Mouse (Mus musculus) heart, adult 11 months (tissue): ENCODE results near the gene Olfr221.

Experiments used
- DNase-seq: peaks from one replicate; pipeline ENCODE4 v3.0.0; 2022

The Olfr221 gene

DNA sequence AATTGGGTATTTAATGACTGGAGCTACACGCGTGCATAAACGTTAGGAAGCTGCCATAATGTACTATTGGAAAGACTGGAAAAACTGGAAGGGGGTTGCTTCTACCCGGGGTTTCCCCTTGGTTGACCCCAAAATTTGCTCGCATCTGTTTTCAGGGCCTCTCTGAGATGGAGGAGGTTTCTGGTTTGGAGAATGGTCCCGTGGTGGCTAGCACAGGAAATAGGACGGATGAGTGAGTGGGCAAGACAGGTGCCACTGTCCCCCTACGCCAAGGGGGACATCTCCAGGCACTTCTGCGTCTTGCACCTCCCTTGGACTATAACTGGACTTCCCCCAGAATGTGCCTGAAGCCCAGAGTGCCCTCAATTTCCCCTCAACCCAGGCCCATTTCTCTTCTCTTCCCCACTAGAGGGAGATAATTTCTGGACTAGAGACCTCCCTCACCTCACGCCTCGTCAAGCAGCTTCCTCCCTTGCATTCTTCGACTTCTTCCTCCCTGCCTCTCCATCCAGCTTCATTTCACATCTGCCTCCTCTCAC is 23.1 kb downstream of the Olfr221 start:
- no peak for DNase-seq

DNA sequence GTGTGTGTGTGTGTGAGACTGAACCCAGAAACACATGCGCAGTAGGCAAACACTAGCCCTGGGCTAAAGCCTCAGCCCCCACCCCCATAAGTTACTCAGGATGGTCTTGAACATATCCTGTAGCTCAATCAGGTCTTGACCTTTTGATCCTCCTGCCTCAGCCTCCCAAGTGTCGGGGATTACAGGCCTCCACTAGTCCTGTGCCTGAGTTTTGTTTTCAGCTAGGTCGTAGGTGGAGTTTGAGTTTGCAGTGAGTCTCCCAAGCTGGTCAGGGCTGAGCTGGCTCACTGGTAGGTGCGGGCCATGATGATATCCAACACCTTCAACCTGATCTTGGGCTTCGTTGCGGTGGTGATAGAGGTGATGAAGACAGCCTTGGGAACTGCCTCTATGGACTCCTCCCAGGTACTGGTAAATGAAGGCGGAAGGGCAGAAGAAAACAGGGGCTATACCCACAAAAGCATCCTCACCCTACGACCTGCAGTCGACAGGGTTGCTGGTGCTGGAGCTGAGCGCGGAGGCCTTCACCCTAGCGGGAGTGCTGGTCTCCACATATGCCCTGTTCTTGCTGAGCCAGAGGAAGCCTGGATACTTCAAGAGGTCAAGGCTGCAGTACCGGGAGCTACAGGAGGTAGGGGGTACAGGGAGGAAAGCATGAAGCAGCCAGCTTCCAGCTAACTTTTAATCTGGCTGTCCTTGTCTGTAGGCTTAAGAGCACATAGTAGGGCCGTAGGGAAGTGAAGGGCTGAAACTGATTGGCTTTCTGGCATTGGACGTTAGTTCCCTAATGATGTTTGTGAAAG is 23.8 kb downstream of the Olfr221 start:
- peak; percentile 95 for DNase-seq

DNA sequence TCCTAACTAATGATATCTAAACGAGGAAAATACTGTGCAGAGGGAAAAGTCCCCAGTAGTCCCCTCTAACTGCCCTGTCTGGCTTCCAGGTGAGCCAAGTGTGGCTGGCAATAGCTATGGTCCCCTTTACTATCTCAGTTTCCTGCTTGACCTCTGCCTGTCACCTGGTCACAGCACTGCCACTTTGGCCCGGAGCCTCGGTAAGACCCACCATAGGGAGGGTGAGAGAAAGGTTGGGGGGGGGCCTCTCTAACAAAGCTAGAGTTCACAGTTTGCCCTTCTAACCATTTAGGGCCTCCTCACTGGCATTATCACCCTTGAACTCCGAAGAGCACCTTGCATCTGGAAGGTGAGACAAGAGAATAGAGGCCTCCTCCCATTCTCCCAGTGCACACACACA is 24.6 kb downstream of the Olfr221 start:
- peak; percentile 87 for DNase-seq

DNA sequence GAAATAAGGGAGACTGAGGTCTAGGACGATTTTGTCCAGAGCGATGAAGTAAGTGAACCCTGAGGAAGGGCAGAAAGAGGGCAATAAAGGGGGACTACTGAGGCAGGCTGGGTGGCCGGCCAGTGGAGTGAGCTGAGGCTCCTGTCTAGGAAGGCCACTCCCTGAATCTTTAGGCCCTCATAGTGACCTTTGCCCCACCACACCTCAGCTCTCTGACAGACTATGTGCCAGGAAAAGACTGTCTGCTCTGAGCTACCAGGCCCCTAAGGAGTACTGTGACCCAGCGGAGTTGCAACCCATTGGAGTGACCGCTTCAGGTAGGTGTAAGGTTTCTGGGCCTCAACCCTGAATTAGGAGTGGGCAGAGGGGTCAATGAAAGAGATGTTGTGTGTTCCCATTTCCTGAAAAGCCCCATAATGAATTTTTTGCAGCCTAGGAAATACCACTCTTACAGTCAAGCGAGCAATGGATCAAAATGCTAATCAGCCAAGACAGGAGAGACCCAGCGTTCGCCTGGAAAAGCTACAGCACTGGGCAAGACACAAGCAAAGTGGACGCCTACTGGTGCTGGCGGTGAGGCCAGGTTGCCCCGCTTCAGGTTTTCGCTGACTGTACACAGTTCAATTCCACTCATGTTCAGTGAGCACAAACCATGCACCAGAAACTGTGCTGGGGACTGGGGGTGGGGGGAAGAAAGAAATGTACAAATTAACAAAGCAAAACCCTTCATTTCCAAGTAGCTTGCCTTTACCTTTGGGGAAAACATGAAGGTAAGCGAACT is 25.4 kb downstream of the Olfr221 start:
- peak; percentile 87 for DNase-seq

DNA sequence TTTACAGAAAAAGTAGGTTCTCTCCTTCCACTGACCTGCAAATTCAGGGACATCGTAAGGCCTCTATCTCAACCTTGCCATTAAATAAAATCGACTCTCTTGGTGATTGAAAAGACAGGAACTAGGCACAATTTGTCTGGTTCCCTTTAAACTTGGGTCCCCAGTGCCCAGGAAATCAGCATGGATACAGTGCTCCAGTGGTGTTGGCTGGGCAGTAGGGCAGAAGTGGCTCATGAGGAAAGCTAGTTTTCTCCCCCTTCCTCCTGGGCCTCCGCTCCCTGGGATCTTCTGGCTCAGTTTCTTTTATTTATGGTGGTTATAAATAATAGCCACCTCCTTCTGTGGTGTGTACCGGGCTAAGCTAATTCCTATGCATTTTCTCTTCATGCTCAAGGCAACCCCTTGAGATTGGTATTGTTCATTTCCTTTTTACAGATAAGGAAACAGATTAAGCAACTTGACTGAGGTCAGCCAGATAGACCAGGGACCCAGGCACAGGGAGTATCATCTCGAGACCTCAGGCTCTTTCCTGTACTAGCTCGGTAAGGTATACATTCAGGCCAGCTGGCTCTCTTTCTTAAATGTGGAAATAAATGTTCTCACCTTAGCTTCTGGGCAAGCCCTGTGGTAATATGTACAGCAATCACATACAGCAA is 26.7 kb downstream of the Olfr221 start, which contains the start of gene Tmem253:
TSS of gene Tmem253 (plus strand) at position 214 of the 656 bp plus-strand sequence.
- DNase-seq: no peak

DNA sequence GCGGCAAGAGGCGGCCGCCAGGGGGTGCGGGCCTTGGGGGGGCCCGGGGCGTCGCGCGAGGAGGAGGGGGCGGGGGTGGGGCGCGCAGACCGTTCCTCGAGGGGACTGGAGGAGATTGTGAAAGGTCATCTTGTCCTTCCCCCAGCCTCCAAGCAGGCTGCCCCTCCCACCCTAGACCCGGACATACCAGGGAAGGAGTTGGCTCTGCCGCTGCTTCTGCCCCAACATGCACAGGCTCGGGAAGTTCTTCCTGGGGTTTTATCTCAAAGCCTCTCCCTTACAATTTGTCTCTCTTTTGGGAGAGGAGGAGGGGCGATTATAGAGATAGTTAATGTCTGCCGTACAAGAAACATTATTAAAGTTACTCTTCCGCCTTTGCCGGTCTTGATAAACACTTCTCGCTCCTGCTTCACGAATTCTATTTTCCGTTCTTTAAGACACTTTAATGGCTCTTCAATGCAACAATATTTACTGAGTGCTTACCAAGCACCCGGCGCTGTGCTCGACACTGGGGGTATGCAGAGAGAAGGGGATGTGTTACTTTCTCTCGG is 27.4 kb downstream of the Olfr221 start:
- peak; percentile 98 for DNase-seq

DNA sequence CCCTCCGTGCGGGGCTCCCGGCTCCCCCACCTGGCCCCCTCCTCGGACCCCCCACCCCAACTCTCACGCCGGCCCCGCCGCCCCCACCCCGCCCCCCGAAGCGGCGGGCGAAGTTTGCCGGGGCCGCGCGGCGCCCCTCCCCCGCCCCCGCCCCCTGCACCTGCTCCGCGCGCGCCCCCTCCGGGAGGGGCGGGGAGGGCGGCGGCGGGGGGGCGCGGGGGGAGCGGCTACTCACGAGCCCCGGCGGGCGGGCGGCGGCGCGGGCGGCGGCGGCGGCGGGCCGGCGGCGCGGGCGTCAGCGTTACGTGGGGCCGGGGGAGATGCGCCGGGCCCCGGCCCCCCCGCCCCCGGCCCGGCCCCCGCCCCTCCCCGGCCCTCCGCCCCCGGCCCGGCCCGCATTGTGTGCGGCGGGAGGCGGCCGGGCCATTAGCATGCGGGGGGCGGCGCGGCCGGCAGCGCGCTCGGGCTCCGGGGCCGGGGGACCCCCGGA is 27.9 kb downstream of the Olfr221 start:
- DNase-seq: peak; percentile 86

DNA sequence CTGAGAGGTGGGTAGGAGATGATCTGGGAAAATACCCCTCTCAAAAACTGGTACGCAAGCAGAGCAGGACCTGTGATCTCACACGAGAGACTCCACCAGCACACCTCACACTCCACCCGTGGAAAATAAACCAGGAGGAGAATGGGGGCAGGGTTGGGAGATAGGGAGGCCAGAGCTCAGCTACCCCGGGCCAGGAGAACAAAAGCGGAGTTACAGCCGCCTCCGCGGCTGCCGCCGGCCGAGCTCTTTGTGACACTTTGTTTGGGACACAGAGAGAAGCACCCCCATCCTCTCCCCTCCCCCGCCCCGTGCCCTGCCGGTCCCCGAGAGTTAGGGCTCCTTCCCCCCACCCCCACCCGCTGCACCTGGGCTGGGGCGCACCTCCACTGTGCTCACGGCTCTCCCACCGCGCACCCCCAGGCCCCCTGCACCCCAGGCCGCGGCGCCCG is 28.5 kb downstream of the Olfr221 start:
- DNase-seq: peak; percentile 96

DNA sequence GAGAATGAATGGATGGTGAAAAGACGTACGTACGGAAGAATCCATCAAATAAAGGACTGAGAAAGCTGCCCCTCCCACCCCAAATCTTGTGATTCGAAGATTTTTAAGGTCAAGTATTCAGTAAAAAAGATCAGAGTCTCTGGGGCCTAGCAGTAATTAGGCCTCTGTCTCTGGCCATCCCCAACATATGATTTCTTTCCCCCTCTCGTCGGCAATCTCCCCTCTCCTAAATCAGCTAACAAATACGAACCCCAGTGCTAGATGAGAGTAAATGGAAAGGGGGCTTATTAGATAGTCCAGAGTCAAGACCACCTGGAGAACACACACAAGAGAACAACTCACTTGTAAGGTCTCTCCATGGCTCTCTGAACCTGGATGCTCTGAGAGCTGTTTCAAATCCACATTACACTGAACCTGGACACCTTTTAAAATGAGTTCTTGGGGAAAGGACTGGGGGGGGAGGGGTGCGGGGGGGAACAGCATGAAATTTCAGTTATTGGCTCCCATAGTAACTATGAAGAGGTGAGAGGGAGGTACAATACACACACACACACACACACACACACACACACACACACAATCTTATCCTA is 29.1 kb downstream of the Olfr221 start:
- no peak for DNase-seq

DNA sequence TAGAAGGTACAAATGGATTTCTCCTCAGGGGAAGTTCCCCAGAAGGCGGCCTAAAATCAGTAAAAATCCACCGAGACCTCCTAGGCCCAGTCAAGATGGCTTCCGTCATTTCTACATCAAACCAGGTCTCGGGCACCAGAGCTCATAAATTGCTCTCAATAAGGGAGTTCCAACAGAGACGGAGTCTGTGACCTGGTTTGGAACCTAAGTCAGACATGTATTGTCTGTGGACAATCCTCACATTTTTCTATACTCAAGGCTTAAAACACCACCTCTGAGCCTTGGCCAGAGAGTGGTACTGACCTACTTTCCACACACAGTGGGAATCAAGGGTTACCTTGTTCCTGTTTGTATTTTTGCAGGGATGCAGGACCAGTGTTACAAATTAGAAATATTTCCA is 29.7 kb downstream of the Olfr221 start:
- DNase-seq: no peak

DNA sequence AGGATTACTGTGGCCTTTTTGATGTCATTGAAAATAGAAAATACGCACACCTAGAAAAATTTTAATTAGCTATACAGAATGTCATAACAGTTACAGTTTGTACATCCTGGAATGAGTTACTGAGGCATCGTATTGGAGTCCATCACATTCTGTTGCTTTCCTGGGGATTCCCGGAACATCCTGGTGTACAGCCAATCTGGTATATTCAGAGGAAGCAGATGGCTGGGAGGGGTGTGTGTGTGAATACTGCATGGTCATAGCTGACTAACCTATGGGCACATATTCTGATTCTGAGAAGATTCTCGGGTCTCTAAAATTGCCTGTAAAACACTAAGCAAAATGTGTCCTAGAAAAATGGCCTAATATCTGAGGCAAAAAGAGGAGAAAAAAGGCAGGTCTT is 30.2 kb downstream of the Olfr221 start:
- no peak for DNase-seq

DNA sequence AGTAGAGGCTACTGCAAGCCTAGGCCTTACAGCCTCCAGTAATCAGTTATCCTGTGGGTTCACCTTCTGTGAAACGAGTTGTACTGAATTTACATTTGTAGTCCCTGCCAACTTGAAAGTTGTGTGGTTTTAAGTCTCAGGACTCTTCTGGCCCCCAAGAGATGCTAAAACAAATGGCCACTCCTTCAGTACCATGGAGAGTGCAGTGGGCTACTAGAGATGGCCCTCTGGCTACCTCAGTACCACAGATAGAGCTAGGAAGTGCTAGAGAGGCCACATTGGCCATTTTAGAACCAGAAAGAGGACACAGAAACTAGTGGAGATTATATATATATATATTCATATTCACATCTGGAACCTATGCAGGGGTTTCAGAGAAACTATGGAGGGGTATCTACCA is 30.6 kb downstream of the Olfr221 start:
- no peak for DNase-seq

DNA sequence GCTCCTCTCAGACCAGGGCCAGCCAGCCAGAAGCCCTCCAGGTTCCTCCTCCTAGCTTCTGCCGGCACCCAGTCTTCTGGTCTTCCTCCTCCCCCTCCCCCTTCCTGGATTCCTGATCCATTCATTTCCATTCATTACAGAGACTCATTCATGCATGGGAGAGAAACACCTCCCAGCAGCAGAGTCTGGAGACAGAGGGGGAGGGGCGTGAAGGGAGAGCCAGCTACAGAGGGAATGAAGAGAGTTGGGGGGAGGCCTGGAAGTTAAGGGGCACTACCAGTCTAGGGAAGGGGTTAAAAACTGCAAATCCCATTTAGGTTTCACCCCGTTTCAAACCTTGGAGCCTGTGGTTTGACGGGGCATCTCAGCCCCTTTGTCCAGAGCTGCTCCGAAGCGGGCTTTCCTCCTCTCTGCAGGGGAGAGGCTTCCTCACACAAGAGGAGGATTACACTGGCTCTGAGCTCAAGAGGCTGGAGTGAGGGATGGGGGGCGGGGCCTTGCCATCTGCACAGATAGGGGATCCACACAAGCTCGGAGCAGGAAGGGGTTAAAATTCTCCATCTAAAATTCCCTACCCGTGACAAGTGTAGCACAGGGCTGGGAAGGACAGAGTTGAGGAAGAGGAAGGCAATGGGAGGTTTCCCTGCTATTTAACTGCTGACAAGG is 31.7 kb downstream of the Olfr221 start:
- peak; percentile 89 for DNase-seq

DNA sequence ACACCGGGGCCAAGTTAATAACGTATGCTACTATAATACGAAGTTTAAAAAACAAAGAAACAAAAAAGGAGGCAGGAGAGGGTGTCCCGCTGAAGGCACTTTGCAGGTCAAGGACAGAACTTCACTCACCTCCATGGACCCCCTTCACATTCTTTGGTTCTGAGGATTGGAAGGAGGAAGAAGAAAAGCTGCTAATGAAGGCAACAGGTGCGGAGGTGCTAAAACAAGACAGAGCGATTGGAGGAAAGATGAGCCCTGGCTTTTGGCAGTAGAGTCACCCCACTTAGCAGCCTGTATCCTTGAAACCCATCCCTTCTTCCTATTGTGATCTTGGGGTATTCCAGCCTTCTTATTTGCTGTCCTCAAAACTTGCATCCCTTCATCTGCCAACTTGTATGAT is 32.4 kb downstream of the Olfr221 start:
- DNase-seq: no peak

DNA sequence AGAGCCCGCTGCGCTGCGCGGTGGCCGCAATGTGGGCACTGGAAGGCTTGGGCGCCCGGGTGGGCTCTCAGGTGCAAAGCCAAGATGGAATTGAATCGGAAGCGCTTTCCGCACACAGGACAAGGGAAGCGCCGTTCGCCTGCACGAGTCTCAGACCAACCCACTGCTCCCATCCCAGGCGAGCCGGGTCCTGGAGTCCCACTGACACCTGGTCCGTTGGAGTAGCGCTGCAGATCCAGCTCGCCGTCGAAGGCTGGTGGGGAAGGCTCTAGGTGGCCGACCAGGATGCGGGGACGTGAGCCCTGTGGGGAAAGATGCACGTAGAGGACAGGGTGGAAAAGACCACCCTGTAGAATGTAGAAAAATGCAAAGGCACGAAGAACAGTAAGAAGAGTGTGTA is 32.9 kb downstream of the Olfr221 start:
- peak; percentile 93 for DNase-seq

DNA sequence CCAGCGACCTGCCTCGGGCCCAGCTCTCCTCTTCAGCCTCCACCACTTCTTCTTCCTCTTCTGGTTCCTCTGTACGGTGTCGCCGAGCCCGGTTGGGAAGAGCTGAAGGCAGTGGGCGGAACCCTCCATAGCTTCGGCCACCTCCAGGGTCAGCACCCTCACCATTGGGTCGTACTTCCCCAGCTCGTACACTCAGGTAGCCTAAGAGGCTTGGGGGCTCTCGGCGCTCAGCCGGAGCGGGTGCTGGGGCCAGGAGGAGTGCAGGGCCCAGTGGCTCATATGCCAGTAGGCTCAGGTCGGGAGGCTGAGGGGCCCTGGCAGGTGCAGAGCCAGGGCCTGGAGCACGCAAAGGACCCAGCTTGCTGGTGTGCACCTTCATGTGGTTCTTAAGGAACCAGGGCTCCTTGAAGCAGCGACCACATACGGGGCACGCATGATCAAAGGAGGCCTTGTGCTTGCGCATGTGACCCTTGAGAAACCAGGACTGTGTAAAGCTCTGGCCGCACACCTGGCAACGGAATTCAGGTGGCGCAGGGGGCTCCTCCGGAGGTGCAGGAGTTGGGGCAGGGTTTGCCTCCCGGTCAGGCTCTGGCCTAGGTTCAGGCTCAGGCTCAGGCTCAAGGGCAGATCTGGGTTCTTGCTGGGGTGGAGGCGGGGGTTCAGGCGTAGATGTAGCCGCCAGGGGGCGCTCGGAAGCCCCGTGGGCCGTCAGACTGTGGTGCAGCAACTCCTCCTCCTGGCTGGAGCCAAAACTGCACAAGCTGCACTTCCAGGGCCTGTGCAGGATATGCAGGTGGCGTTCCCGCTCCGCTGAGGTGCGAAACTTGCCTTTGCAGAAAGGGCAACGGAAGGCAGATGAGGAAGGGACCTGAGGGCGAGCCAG is 33.7 kb downstream of the Olfr221 start:
- peak; percentile 98 for DNase-seq

DNA sequence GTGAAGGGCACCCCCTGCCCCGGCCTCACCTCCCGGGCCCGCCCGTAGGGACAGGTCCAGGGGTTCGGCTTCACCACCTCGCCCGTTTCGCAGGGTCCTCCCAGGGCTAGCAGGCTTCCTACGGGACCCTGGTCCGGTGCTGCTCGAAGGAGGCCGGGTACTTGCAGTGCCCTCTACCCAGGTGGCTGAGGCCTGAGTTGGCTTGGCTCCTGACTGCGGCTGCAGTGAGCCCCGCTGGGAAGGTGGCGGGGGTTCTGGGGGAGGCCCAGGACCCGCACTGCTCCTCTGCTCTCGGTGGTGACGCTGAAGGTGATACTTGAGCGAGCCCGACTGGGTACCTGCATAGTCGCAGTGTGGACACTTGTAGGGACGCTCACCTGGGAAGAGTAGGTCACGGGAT is 35.5 kb downstream of the Olfr221 start:
- DNase-seq: peak; percentile 92

DNA sequence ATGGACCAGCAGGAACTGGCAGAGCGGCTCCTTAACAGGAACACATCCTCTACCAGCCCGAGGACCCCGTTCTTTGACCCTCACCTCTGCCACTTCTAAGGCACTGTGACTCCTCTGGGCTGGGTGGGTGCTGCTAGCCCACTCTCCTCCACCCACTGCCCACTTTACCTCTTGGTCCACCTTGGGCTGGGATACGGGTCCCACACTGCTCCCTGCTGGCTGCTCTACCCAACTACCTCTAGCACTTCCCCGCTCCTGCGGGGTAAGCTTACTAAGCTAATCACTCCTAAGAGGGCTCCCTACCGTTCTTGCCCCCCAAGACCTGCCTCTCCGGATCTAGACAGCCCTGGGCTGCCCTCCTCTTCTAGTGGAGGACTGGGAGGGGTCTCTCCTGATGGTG is 36.0 kb downstream of the Olfr221 start:
- peak; percentile 92 for DNase-seq

DNA sequence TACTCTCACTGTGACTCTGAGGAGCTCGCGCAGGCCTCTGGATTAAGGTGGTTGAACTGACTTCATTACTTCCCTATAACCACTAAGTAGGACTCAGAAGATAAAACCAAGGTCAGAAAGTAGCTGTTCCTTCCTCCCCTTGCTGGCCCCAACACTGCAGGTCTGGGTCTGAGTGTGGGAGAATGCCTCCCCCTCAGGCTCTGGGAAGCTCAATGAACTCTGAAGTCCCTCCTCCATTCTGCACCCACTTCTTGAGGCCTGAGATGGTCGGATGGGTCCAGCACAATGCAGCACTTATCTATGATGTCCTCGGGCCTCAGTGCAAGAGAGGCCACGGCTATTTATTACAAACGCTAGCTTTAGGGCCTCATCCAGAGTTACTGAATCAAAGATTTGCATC is 36.6 kb downstream of the Olfr221 start:
- no peak for DNase-seq

DNA sequence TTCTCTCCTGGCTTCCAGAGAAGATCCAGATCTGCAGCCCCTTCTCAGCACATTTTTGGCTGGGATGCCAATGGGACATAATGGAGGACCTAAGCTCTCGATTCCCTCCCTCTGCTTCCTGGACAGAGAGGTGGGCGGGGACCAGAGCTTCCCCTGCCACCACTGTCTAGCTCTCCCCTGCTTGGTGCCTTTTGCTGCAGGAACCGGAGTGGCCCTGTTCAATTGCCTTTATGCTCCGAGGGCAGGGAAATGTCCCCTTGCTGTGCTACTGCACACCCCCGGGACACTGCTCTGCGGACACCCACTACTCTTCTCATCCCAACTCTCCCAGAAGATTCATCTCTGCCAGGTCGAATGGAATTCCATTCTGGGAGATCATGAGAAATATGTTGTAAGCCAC is 37.1 kb downstream of the Olfr221 start:
- peak; percentile 90 for DNase-seq
